Mouse (Mus musculus) erythroblast, embryonic 14.5 days (primary cell): ENCODE data around the gene Cep41.

Experiments used
- GATA1 ChIP-seq: IDR thresholded peaks from 2 replicates; pipeline ENCODE4 v1.6.1; 2012; ENCODE audit warnings: low read length, inconsistent platforms, mixed read lengths
- TAL1 ChIP-seq: IDR thresholded peaks from 3 replicates; pipeline ENCODE4 v1.6.1; 2012; ENCODE audit warnings: low read length, inconsistent platforms, mixed read lengths

- no peak for TF ChIP-seq TAL1
- TF ChIP-seq GATA1 = no peak
These were observed 39.1 kb upstream of the Cep41 start for GRCm38 (mm10) chr6:30732571-30733130.
